Comparison of ENCODE assay signal across 7 mouse cellular contexts in genomic region chr2:91923415-91924337, GRCm38 (mm10). TPM values are rescaled to one million over a fixed set of nuclear protein-coding genes. Genes with fewer than 3 reads are reported as not detected.
A peak's percentile ranks its signal among the peaks of the same experiment; 100 is the strongest.
DNase-seq lines count a peak whose midpoint lies in the region; ATAC-seq and TF ChIP-seq lines count a peak whose summit lies in the region.

No protein-coding gene starts in this region.

- TF ChIP-seq CTCF in cortical plate, adult 2 months (IDR thresholded peaks at IDR 0.05; ENCODE audit: extremely low read depth, insufficient read depth, low read length) = peak; percentile 69
- TF ChIP-seq CTCF in olfactory bulb, adult 2 months (IDR thresholded peaks at IDR 0.05; ENCODE audit: insufficient read depth, low read depth, low read length) = peak; percentile 77

- TF ChIP-seq POLR2A in cortical plate, adult 2 months (IDR thresholded peaks at IDR 0.05; ENCODE audit: extremely low read depth, insufficient read depth, low read length) = no peak
- TF ChIP-seq POLR2A in olfactory bulb, adult 2 months (IDR thresholded peaks at IDR 0.05; ENCODE audit: insufficient read depth, low read depth, low read length) = no peak

- 3% methylated on average over 54 of the region's 54 CpGs for WGBS in heart, embryonic 12.5 days
- WGBS in kidney, embryonic 16.5 days = 4% methylated on average over 54 of the region's 54 CpGs
- WGBS in lung, embryonic 15.5 days = 5% methylated on average over 54 of the region's 54 CpGs
- 4% methylated on average over 54 of the region's 54 CpGs for WGBS in olfactory bulb, adult 2 months

- H3K9me3 ChIP-seq in heart, embryonic 12.5 days (replicated peaks) = no peaks in the 10 kb centered on the region
- H3K9me3 ChIP-seq in kidney, embryonic 16.5 days (ENCODE audit: low read length) = no peaks in the 10 kb centered on the region
- H3K9me3 ChIP-seq in lung, embryonic 15.5 days = no peaks in the 10 kb centered on the region

- peak; percentile 46 to 56 for DNase-seq in CD8-positive naive resting alpha-beta T cell, adult 2 months (ENCODE audit: low read depth in 2 of 2, low spot score in 2 of 2)
- DNase-seq in MEL-GATA-1-ER (ENCODE audit: extremely low read depth, low read depth) = peak; percentile 63

- H3K27me3 ChIP-seq in heart, embryonic 12.5 days (replicated peaks) = peaks cover 60% of the 10 kb centered on the region
- peaks cover 42% of the 10 kb centered on the region for H3K27me3 ChIP-seq in kidney, embryonic 16.5 days (ENCODE audit: insufficient read depth, low read length)
- peaks cover 48% of the 10 kb centered on the region for H3K27me3 ChIP-seq in lung, embryonic 15.5 days

- H3K4me3 ChIP-seq in cortical plate, adult 2 months (ENCODE audit: insufficient read depth, low read length) = peak overlapping the region; percentile 85
- H3K4me3 ChIP-seq in heart, embryonic 12.5 days = peak overlapping the region; percentile 59
- peak overlapping the region; percentile 31 for H3K4me3 ChIP-seq in kidney, embryonic 16.5 days (ENCODE audit: low read length)
- peak overlapping the region; percentile 30 for H3K4me3 ChIP-seq in lung, embryonic 15.5 days
- peak overlapping the region; percentile 93 for H3K4me3 ChIP-seq in olfactory bulb, adult 2 months (ENCODE audit: insufficient read depth, low read depth, low read length)

- peaks cover 4% of the 10 kb centered on the region for H3K36me3 ChIP-seq in heart, embryonic 12.5 days
- no peaks in the 10 kb centered on the region; the same call in 1 of the 2 replicates for H3K36me3 ChIP-seq in kidney, embryonic 16.5 days (ENCODE audit: insufficient read depth, low read length)
- 0 out of 2 replicates have a peak, but pooled peaks cover 1% of the 10 kb centered on the region for H3K36me3 ChIP-seq in lung, embryonic 15.5 days

- H3K4me1 ChIP-seq in cortical plate, adult 2 months (ENCODE audit: control insufficient read depth, insufficient read depth, low read length) = peaks cover 9% of the 10 kb centered on the region
- H3K4me1 ChIP-seq in heart, embryonic 12.5 days (replicated peaks) = peaks cover 39% of the 10 kb centered on the region
- H3K4me1 ChIP-seq in kidney, embryonic 16.5 days (ENCODE audit: insufficient read depth, low read length) = peaks cover 27% of the 10 kb centered on the region
- peaks cover 37% of the 10 kb centered on the region for H3K4me1 ChIP-seq in lung, embryonic 15.5 days
- peaks cover 51% of the 10 kb centered on the region for H3K4me1 ChIP-seq in olfactory bulb, adult 2 months (ENCODE audit: control insufficient read depth, insufficient read depth, low read length)

- H3K27ac ChIP-seq in cortical plate, adult 2 months (ENCODE audit: insufficient read depth, low read length) = peak overlapping the region; percentile 38; the same call in 1 of the 2 replicates
- no peak overlapping the region for H3K27ac ChIP-seq in heart, embryonic 12.5 days (ENCODE audit: poor library complexity, severe bottlenecking)
- H3K27ac ChIP-seq in kidney, embryonic 16.5 days (ENCODE audit: low read length) = no peak overlapping the region
- H3K27ac ChIP-seq in lung, embryonic 15.5 days = no peak overlapping the region
- peak overlapping the region; percentile 52 for H3K27ac ChIP-seq in olfactory bulb, adult 2 months (ENCODE audit: insufficient read depth, low read depth, low read length)

- no peak; the same call in 1 of the 2 replicates for ATAC-seq in heart, embryonic 12.5 days (ENCODE audit: insufficient number of reproducible peaks, low FRiP score)
- no peak for ATAC-seq in kidney, embryonic 16.5 days (ENCODE audit: low FRiP score, low TSS enrichment)
- no peak for ATAC-seq in lung, embryonic 15.5 days (ENCODE audit: borderline replicate concordance, extremely low read depth, low FRiP score, low TSS enrichment)

- H3K4me2 ChIP-seq in heart, embryonic 12.5 days = peak overlapping the region; percentile 96
- peak overlapping the region; percentile 48 for H3K4me2 ChIP-seq in kidney, embryonic 16.5 days (replicated peaks; ENCODE audit: low read depth, low read length)
- H3K4me2 ChIP-seq in lung, embryonic 15.5 days = peak overlapping the region; percentile 98

- H3K9ac ChIP-seq in heart, embryonic 12.5 days = 0 out of 2 replicates have a peak overlapping the region, but pooled peaks have one; percentile 29
- H3K9ac ChIP-seq in kidney, embryonic 16.5 days (replicated peaks; ENCODE audit: low read length) = no peak overlapping the region
- H3K9ac ChIP-seq in lung, embryonic 15.5 days = no peak overlapping the region

RNA-seq across cellular contexts. Expression of gene Chrm4, which starts 3.4 kb away (rescaled TPM):
- polyA plus RNA-seq in cortical plate, adult 2 months (2012; rRNA removed) = 32.9 and 45.0 TPM in 2 replicates
- 0.15 TPM in 1 of 2 replicates, not detected in the other for polyA plus RNA-seq in heart, embryonic 12.5 days (2016; fragmentation: Nextera tagmentation; extraction: Ambion mirVana)
- 0.11 and 0.19 TPM in 2 replicates for polyA plus RNA-seq in kidney, embryonic 16.5 days (2015; fragmentation: Nextera tagmentation; extraction: Ambion mirVana)
- 0.14 TPM in 1 of 2 replicates, not detected in the other for polyA plus RNA-seq in lung, embryonic 15.5 days (2015; fragmentation: Nextera tagmentation; extraction: Ambion mirVana)
- polyA plus RNA-seq in olfactory bulb, adult 2 months (2012; ENCODE audit: insufficient read depth, insufficient read length, low replicate concordance, missing spikeins) = not detected in 2 replicates

RNA-seq across cellular contexts. Expression of gene Mdk, which starts 8.4 kb away (rescaled TPM):
- 38.2 and 38.5 TPM in 2 replicates for polyA plus RNA-seq in cortical plate, adult 2 months (2012; rRNA removed)
- 724 and 730 TPM in 2 replicates for polyA plus RNA-seq in heart, embryonic 12.5 days (2016; fragmentation: Nextera tagmentation; extraction: Ambion mirVana)
- polyA plus RNA-seq in kidney, embryonic 16.5 days (2015; fragmentation: Nextera tagmentation; extraction: Ambion mirVana) = 1,159 and 1,184 TPM in 2 replicates
- polyA plus RNA-seq in lung, embryonic 15.5 days (2015; fragmentation: Nextera tagmentation; extraction: Ambion mirVana) = 858 and 992 TPM in 2 replicates
- not detected in 2 replicates for polyA plus RNA-seq in olfactory bulb, adult 2 months (2012; ENCODE audit: insufficient read depth, insufficient read length, low replicate concordance, missing spikeins)

RNA-seq across cellular contexts. Expression of gene Gm9821, which starts 21.8 kb away (rescaled TPM):
- polyA plus RNA-seq in cortical plate, adult 2 months (2012; rRNA removed) = not detected in 2 replicates
- polyA plus RNA-seq in heart, embryonic 12.5 days (2016; fragmentation: Nextera tagmentation; extraction: Ambion mirVana) = 3.2 and 4.0 TPM in 2 replicates
- 0.27 and 0.71 TPM in 2 replicates for polyA plus RNA-seq in kidney, embryonic 16.5 days (2015; fragmentation: Nextera tagmentation; extraction: Ambion mirVana)
- 0.35 and 0.75 TPM in 2 replicates for polyA plus RNA-seq in lung, embryonic 15.5 days (2015; fragmentation: Nextera tagmentation; extraction: Ambion mirVana)
- polyA plus RNA-seq in olfactory bulb, adult 2 months (2012; ENCODE audit: insufficient read depth, insufficient read length, low replicate concordance, missing spikeins) = not detected in 2 replicates

RNA-seq across cellular contexts. Expression of gene Dgkz, which starts 52.0 kb away (rescaled TPM):
- polyA plus RNA-seq in cortical plate, adult 2 months (2012; rRNA removed) = 550 and 668 TPM in 2 replicates
- 43.8 and 48.8 TPM in 2 replicates for polyA plus RNA-seq in heart, embryonic 12.5 days (2016; fragmentation: Nextera tagmentation; extraction: Ambion mirVana)
- polyA plus RNA-seq in kidney, embryonic 16.5 days (2015; fragmentation: Nextera tagmentation; extraction: Ambion mirVana) = 52.0 and 52.1 TPM in 2 replicates
- polyA plus RNA-seq in lung, embryonic 15.5 days (2015; fragmentation: Nextera tagmentation; extraction: Ambion mirVana) = 52.3 and 54.0 TPM in 2 replicates
- polyA plus RNA-seq in olfactory bulb, adult 2 months (2012; ENCODE audit: insufficient read depth, insufficient read length, low replicate concordance, missing spikeins) = 328 TPM in 1 of 2 replicates, not detected in the other

Comparison
In these comparisons a context has a peak if more than half of its experiments do, and no peak if none do; other contexts are left out.
1. H3K27ac ChIP-seq: peak in cortical plate, adult 2 months (single experiment) and olfactory bulb, adult 2 months (single experiment); none in heart, embryonic 12.5 days (single experiment), kidney, embryonic 16.5 days (single experiment) and lung, embryonic 15.5 days (single experiment).
2. H3K4me3 ChIP-seq: peak in every context shown above with its lines; median percentile 93 in olfactory bulb, adult 2 months; 85 in cortical plate, adult 2 months; 59 in heart, embryonic 12.5 days; 31 in kidney, embryonic 16.5 days; 30 in lung, embryonic 15.5 days.
3. H3K4me2 ChIP-seq: peak in every context shown above with its lines; median percentile 98 in lung, embryonic 15.5 days; 96 in heart, embryonic 12.5 days; 48 in kidney, embryonic 16.5 days.
4. RNA of gene Chrm4, which starts 3.4 kb away (polyA plus RNA-seq): 32.9 to 45.0 TPM in cortical plate, adult 2 months; 0.15 TPM in heart, embryonic 12.5 days, 0.11 to 0.19 TPM in kidney, embryonic 16.5 days, 0.14 TPM in lung, embryonic 15.5 days and not detected in olfactory bulb, adult 2 months; every median in the first group is over 10 times any median in the second.
5. RNA of gene Mdk, which starts 8.4 kb away (polyA plus RNA-seq): 1,159 to 1,184 TPM in kidney, embryonic 16.5 days, 858 to 992 TPM in lung, embryonic 15.5 days, 724 to 730 TPM in heart, embryonic 12.5 days and 38.2 to 38.5 TPM in cortical plate, adult 2 months; not detected in olfactory bulb, adult 2 months; every median in the first group is over 10 times any median in the second.